Mouse (Mus musculus): Measurements from ENCODE around the gene Wnt11.

DNA sequence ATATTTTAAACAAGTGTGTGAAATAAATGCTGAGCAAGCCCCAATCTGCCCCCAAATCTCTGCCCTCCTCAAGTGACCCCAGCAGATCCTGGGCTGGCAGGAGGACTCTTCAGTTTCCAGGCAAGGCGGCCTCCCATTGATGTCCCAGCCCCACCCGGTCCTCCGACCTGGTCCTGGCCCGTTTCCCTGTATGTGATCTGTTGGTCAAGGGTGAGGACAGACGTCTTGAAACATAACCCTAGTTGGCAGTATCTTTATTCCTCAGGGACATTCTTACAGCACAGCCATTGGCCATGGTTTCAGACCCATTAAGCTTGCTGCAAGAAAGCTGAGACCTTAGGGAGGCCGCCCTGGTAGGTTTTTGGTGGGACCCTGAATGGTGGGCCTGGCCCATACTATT lies 18.9 kb downstream of the Wnt11 start:
- TF ChIP-seq CTCF (IDR thresholded peaks at IDR 0.05; ENCODE audit: low read depth, low read length) = no peak
- TF ChIP-seq EP300 (IDR thresholded peaks at IDR 0.05; ENCODE audit: insufficient read depth, low read depth, low read length) = no peak
